Comparison of ENCODE assay signal across 12 mouse cellular contexts in genomic region chr12:102368066-102368465, GRCm38 (mm10).
DNase-seq lines count a peak whose midpoint lies in the region; ATAC-seq and TF ChIP-seq lines count a peak whose summit lies in the region.
"Had no signal": no experiment of that assay in that cellular context is flagged by ENCODE, and none has a peak within 500 bp of the region (broad histone marks: within the 10 kb centered on the region; RNA-seq: fewer than 3 reads in every experiment).

No protein-coding gene starts in this region.

- WGBS in stomach, postnatal 0 days: 67% methylated on average over 7 of the region's 7 CpGs
- 82% methylated on average over 7 of the region's 7 CpGs for WGBS in hindbrain, embryonic 16.5 days

- no peak for TF ChIP-seq EP300 in stomach, postnatal 0 days (optimal IDR thresholded peaks at IDR 0.05)

- no peak overlapping the region for H3K9ac ChIP-seq in stomach, postnatal 0 days (ENCODE audit: low read length)
- H3K9ac ChIP-seq in hindbrain, embryonic 16.5 days (ENCODE audit: low read depth, low read length): no peak overlapping the region
- H3K9ac ChIP-seq: limb, embryonic 12.5 days had no signal

- peak; percentile 82 for ATAC-seq in CD4-positive, CD25-positive, alpha-beta regulatory T cell, adult 4 months
- 0 out of 2 replicates have a peak, but pooled peaks have one; percentile 18 for ATAC-seq in stomach, postnatal 0 days (ENCODE audit: low FRiP score, low TSS enrichment)
- no peak for ATAC-seq in hindbrain, embryonic 16.5 days
- ATAC-seq: midbrain, embryonic 16.5 days had no signal

- no peaks in the 10 kb centered on the region for H3K9me3 ChIP-seq in stomach, postnatal 0 days (ENCODE audit: control insufficient read depth, low read length)
- no peaks in the 10 kb centered on the region for H3K9me3 ChIP-seq in hindbrain, embryonic 16.5 days (ENCODE audit: control insufficient read depth, low read length)
- H3K9me3 ChIP-seq: limb, embryonic 12.5 days had no signal

- H3K27me3 ChIP-seq in stomach, postnatal 0 days (ENCODE audit: control insufficient read depth, insufficient read depth, low read length): no peaks in the 10 kb centered on the region
- no peaks in the 10 kb centered on the region for H3K27me3 ChIP-seq in hindbrain, embryonic 16.5 days (replicated peaks; ENCODE audit: control insufficient read depth, insufficient read depth, low read length)
- H3K27me3 ChIP-seq: limb, embryonic 12.5 days had no signal

- H3K4me3 ChIP-seq in bone marrow macrophage, adult 2 months (ENCODE audit: insufficient read depth, low read length): peak overlapping the region; percentile 21
- H3K4me3 ChIP-seq in stomach, postnatal 0 days (ENCODE audit: low read depth, low read length): no peak overlapping the region
- no peak overlapping the region for H3K4me3 ChIP-seq in hindbrain, embryonic 16.5 days (ENCODE audit: low read length)
- H3K4me3 ChIP-seq: layer of hippocampus, adult 2 months; limb, embryonic 12.5 days had no signal

- no peak overlapping the region for H3K4me2 ChIP-seq in stomach, postnatal 0 days (replicated peaks; ENCODE audit: low read depth)
- no peak overlapping the region for H3K4me2 ChIP-seq in hindbrain, embryonic 16.5 days (ENCODE audit: low read length)
- H3K4me2 ChIP-seq: limb, embryonic 12.5 days had no signal

- peaks cover 65% of the 10 kb centered on the region for H3K4me1 ChIP-seq in bone marrow macrophage, adult 2 months (ENCODE audit: control insufficient read depth, insufficient read depth, low read length)
- H3K4me1 ChIP-seq in stomach, postnatal 0 days (replicated peaks; ENCODE audit: control insufficient read depth, insufficient read depth): no peaks in the 10 kb centered on the region
- no peaks in the 10 kb centered on the region for H3K4me1 ChIP-seq in hindbrain, embryonic 16.5 days (ENCODE audit: control insufficient read depth, insufficient read depth, low read depth, low read length)

- no peak for TF ChIP-seq POLR2A in bone marrow macrophage, adult 2 months (IDR thresholded peaks at IDR 0.05; ENCODE audit: borderline replicate concordance, low read depth, low read length)

- H3K27ac ChIP-seq in bone marrow macrophage, adult 2 months (ENCODE audit: insufficient read depth, low read depth, low read length): peak overlapping the region; percentile 91
- no peak overlapping the region for H3K27ac ChIP-seq in stomach, postnatal 0 days (replicated peaks)
- no peak overlapping the region for H3K27ac ChIP-seq in hindbrain, embryonic 16.5 days (ENCODE audit: low read depth, low read length)
- H3K27ac ChIP-seq: layer of hippocampus, adult 2 months; limb, embryonic 12.5 days had no signal

- H3K36me3 ChIP-seq in stomach, postnatal 0 days (ENCODE audit: control insufficient read depth, insufficient read depth, low read length): peaks cover 4% of the 10 kb centered on the region; the same call in 1 of the 2 replicates
- H3K36me3 ChIP-seq in hindbrain, embryonic 16.5 days (ENCODE audit: control insufficient read depth, insufficient read depth, low read length): no peaks in the 10 kb centered on the region
- H3K36me3 ChIP-seq: limb, embryonic 12.5 days had no signal

- peak; percentile 33 for DNase-seq in lung, postnatal 10 days
- DNase-seq in stomach, postnatal 0 days (ENCODE audit: low spot score): no peak
- DNase-seq in testis, postnatal 14 days (ENCODE audit: low spot score): no peak
- DNase-seq in adrenal gland, postnatal 4 days (ENCODE audit: low spot score in 2 of 2): no peak
- DNase-seq: adrenal gland, postnatal 25 days; gastrocnemius, postnatal 25 days had no signal

- no peak for TF ChIP-seq CTCF in bone marrow macrophage, adult 2 months (IDR thresholded peaks at IDR 0.05; ENCODE audit: low read depth, low read length)
- TF ChIP-seq CTCF in stomach, postnatal 0 days (IDR thresholded peaks at IDR 0.05; ENCODE audit: low read depth): no peak
